Mouse (Mus musculus) cerebellum, adult 2 months (tissue): ENCODE measurements around the gene Ovca2.

ENCODE experiments used
- CTCF ChIP-seq: fragments of 200-500 bp; IDR thresholded peaks from 2 replicates; pipeline ENCODE4 v1.5.1; 2011; ENCODE audit warnings: low read depth, mild to moderate bottlenecking, control low read depth, low read length, moderate library complexity, borderline replicate concordance; ENCODE audit not compliant: insufficient read depth
- POLR2A ChIP-seq: fragments of 200-500 bp; IDR thresholded peaks from 2 replicates; pipeline ENCODE4 v1.6.1; 2011; ENCODE audit warnings: low read length, control low read depth, borderline replicate concordance; ENCODE audit not compliant: insufficient read depth

DNA sequence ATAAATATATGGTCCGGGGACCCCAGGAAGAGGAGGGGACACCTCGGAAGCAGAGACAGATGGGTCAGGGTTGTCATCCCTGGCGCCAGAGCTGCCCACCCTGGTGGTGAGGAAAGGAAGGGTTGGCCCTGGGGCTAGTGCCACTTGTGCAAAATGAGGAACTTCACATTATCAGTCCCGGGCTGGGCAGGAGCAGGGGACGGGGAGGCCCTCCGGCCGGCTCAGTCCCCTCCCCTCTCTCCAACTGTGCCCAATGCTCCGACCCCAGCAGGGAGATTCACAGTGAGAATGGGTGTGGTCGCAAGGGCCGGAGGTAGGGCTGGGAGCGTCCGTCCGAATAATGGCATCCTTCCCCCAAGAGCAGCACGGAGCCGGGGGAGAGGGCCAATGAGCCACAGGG is 13.9 kb downstream of the Ovca2 start:
- TF ChIP-seq CTCF (no peak), POLR2A (no peak)
